Mouse (Mus musculus) v-Abl transformed pro-B cells (cell line): ENCODE results near the gene Ucp2.
"Not testable (repeated sequence)": the region's sequence is repeated elsewhere in the genome, so short reads cannot be mapped to it uniquely, and the experiment has no call there.

Experiments used
- in situ Hi-C, 2 experiments: fragments of 400-800 bp; cut with MboI; formaldehyde crosslinking; loops; one replicate each; pipeline ENCODE4 v1.15.1; 2025; ENCODE audit not compliant: unreplicated experiment in 2 of 2

The Ucp2 gene

GRCm38 (mm10) chr7:100479100-100479822 lies 13.9 kb upstream of the Ucp2 start:
- in situ Hi-C loops = no loop called here

GRCm38 (mm10) chr7:100479823-100480164 lies 13.3 kb upstream of the Ucp2 start:
- in situ Hi-C loops = no loop called here

GRCm38 (mm10) chr7:100480175-100480574 lies 13.0 kb upstream of the Ucp2 start:
- in situ Hi-C loops = no loop called here

GRCm38 (mm10) chr7:100482046-100482445 lies 11.1 kb upstream of the Ucp2 start:
- in situ Hi-C loops = not testable (repeated sequence)

GRCm38 (mm10) chr7:100484493-100484892 lies 8.6 kb upstream of the Ucp2 start:
- in situ Hi-C loops = no loop called here

GRCm38 (mm10) chr7:100487301-100487700 lies 5.8 kb upstream of the Ucp2 start:
- in situ Hi-C loops = no loop called here

GRCm38 (mm10) chr7:100488474-100489048 lies 4.6 kb upstream of the Ucp2 start:
- in situ Hi-C loops = no loop called here

GRCm38 (mm10) chr7:100492391-100493116 lies 583 bp upstream of the Ucp2 start:
- in situ Hi-C loops = no loop called here

GRCm38 (mm10) chr7:100493484-100494414 lies 612 bp downstream of the Ucp2 start:
- in situ Hi-C loops = no loop called here

- in situ Hi-C loops = no loop called here
Measured at GRCm38 (mm10) chr7:100494415-100494831, 1.3 kb downstream of the Ucp2 start.

- in situ Hi-C loops = loop anchor here (5.0 kb wide), 4 partner anchors 33 to 68 kb away; no protein-coding TSS in a partner anchor
Measured at GRCm38 (mm10) chr7:100495042-100495441, 1.9 kb downstream of the Ucp2 start.

GRCm38 (mm10) chr7:100495581-100496251 lies 2.6 kb downstream of the Ucp2 start:
- in situ Hi-C loops = loop anchor here (5.0 kb wide), 4 partner anchors 33 to 68 kb away; no protein-coding TSS in a partner anchor

- in situ Hi-C loops = loop anchor here (5.0 kb wide), 4 partner anchors 34 to 69 kb away; no protein-coding TSS in a partner anchor
Measured at GRCm38 (mm10) chr7:100496371-100496770, 3.2 kb downstream of the Ucp2 start.

GRCm38 (mm10) chr7:100496791-100497190 lies 3.7 kb downstream of the Ucp2 start:
- in situ Hi-C loops = loop anchor here (5.0 kb wide), 4 partner anchors 34 to 69 kb away; no protein-coding TSS in a partner anchor

- in situ Hi-C loops = loop anchor here (5.0 kb wide), 4 partner anchors 35 to 70 kb away; no protein-coding TSS in a partner anchor
Measured at GRCm38 (mm10) chr7:100497402-100497801, 4.3 kb downstream of the Ucp2 start.

GRCm38 (mm10) chr7:100497982-100498381 lies 4.8 kb downstream of the Ucp2 start:
- in situ Hi-C loops = loop anchor here (5.0 kb wide), 4 partner anchors 36 to 71 kb away; no protein-coding TSS in a partner anchor

- in situ Hi-C loops = loop anchor here (5.0 kb wide), 4 partner anchors 37 to 72 kb away; no protein-coding TSS in a partner anchor
Measured at GRCm38 (mm10) chr7:100499465-100499864, 6.3 kb downstream of the Ucp2 start.

- in situ Hi-C loops = no loop called here
Measured at GRCm38 (mm10) chr7:100500276-100500977, 7.3 kb downstream of the Ucp2 start.
